Mouse (Mus musculus) olfactory bulb, adult 2 months (tissue): ENCODE measurements around the gene Gm47841.

Source experiments
- CTCF ChIP-seq: fragments of 200-500 bp; IDR thresholded peaks from 2 replicates; pipeline ENCODE4 v1.5.1; 2012; ENCODE audit warnings: low read depth, mild to moderate bottlenecking, low read length, moderate library complexity; ENCODE audit not compliant: insufficient read depth
- POLR2A ChIP-seq: fragments of 200-500 bp; IDR thresholded peaks from 2 replicates; pipeline ENCODE4 v1.6.1; 2012; ENCODE audit warnings: mild to moderate bottlenecking, low read depth, low read length, moderate library complexity; ENCODE audit not compliant: insufficient read depth

GRCm38 (mm10) chr15:101047194-101047555, at the start of gene Gm47841:
- TF ChIP-seq POLR2A (no peak), CTCF (no peak)
